Mouse (Mus musculus): ENCODE measurements around the gene Nectin2. TPM values are rescaled to one million over a fixed set of nuclear protein-coding genes. Genes with fewer than 3 reads are reported as not detected.
A peak's percentile ranks its signal among the peaks of the same experiment; 100 is the strongest.
"Not testable (repeated sequence)": the region's sequence is repeated elsewhere in the genome, so short reads cannot be mapped to it uniquely, and the experiment has no call there.

Gene Nectin2
- polyA plus RNA-seq (2015; fragmentation: Nextera tagmentation; extraction: Ambion mirVana): 143 and 149 TPM in 2 replicates

DNA sequence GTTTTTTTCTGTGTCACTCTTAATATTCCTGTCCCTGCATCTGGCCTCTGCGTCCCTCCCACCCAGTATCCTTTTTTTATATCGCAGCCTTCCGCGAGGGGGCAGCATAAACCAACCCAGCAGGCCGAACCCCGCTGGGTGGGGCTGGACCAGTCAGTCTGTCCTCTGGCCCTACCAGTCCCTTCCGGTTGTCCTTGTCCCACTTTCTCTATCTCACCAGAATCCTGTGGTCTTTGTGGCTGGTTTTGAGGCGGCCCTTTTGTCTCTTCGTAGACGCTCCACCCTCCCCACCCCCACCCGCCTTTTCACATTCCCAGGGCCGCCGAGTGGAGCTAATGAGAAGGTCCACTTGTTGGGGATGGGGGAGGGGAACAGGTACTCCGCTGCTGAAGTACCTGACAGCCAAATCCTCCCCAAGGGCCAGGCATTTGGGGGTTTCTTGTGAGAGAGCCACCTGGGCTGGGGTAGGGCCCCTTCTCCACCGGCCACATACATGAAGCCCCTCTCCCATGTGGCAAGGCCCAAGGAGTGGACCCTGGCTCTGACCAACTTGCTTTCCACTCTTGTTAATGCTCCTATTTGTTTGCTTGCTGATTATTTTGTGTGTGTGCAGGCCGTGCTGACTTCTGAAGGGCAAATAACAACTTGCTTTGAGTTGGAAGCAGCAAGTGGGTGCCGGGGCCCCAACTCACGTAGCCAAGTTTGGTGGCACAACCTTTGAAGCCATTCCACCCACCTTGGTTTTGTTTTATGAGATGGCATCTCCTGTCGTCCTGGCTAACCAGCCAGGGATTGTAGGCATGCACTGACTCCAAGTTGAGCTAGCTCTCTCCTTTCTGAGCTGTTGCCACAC is at the start of gene Nectin2:
Gene Nectin2, minus strand, starts transcription at position 267 of the 853 bp plus-strand sequence.
- no peaks in the 10 kb centered on the region for H3K9me3 ChIP-seq (ENCODE audit: control insufficient read depth, low read length)
- peak; percentile 72 for ATAC-seq
- H3K4me1 ChIP-seq (ENCODE audit: control insufficient read depth, insufficient read depth, low read length): peaks cover 37% of the 10 kb centered on the region
- H3K36me3 ChIP-seq (ENCODE audit: control insufficient read depth, insufficient read depth, low read length): no peaks in the 10 kb centered on the region
- peak within 1 kb of the TSS; percentile 97 for H3K9ac ChIP-seq (ENCODE audit: low read depth, low read length)
- H3K4me2 ChIP-seq (ENCODE audit: low read depth, low read length): peak within 1 kb of the TSS; percentile 82
- H3K27me3 ChIP-seq (replicated peaks; ENCODE audit: control insufficient read depth, insufficient read depth, low read length): no peaks in the 10 kb centered on the region
- peak within 1 kb of the TSS; percentile 92 for H3K4me3 ChIP-seq (ENCODE audit: low read length)
- H3K27ac ChIP-seq (ENCODE audit: low read length): peak within 1 kb of the TSS; percentile 95
- WGBS: 12% methylated on average over 19 of the region's 19 CpGs

DNA sequence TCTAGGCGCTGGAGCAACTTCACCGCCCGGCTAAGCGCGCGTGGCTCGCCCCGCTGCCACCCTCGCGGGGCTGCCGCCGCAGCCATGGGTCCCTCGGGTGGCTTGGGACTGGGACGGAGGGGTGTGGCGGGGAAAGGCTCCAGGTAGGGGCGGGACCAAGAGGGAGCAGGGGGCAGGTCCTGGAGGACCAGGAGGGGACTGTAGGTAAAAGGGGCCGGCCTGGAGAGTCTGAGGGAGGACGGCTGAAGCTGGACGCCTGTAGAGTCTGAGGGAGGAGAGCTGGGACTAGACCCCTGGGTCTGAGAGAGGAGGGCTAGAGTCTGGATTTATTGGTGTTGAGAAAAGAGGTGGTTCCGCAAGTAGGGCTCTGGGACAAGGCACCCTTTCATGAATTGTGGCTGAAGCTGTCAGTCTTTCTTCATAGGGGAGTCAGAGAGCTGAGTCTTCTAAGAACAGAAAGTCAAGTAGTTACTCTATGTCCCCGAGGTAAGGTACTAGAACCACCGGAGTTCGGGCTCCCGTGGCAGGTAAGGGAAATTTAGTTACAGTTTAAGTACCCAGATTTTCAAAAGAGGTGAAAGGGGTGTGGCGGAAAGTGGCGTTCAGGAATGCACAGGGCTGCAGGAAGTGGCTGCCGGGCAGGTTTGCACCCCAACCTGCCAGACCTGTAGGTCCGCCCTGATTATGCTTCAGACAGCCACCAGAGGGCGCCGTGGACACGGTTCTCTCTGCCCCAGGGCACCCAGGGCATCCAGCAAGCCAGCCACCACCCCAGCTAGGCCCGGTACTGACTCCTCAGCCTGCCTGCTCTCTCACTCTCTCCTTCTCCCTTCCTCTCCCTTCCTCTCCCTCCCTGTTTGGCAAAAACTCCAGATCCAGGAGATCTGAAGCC is 46.7 kb upstream of the Nectin2 start, which contains the start of gene Cblc:
Gene Cblc, minus strand, starts transcription at position 113 of the 892 bp plus-strand sequence.
- Histone ChIP-seq H3K36me3 (ENCODE audit: control insufficient read depth, insufficient read depth, low read length) (no peaks in the 10 kb centered on the region), H3K4me2 (ENCODE audit: low read depth, low read length) (peak within 1 kb of the TSS; percentile 51), H3K4me3 (ENCODE audit: low read length) (peak within 1 kb of the TSS; percentile 55), H3K27me3 (replicated peaks; ENCODE audit: control insufficient read depth, insufficient read depth, low read length) (peaks cover 9% of the 10 kb centered on the region; the same call in 1 of the 2 replicates), H3K9me3 (ENCODE audit: control insufficient read depth, low read length) (no peaks in the 10 kb centered on the region), H3K4me1 (ENCODE audit: control insufficient read depth, insufficient read depth, low read length) (peaks cover 7% of the 10 kb centered on the region; the same call in 1 of the 2 replicates), H3K27ac (ENCODE audit: low read length) (peak within 1 kb of the TSS; percentile 77), H3K9ac (ENCODE audit: low read depth, low read length) (peak within 1 kb of the TSS; percentile 80)
- 2% methylated on average over 32 of the region's 32 CpGs for WGBS
- ATAC-seq: peak; percentile 93

DNA sequence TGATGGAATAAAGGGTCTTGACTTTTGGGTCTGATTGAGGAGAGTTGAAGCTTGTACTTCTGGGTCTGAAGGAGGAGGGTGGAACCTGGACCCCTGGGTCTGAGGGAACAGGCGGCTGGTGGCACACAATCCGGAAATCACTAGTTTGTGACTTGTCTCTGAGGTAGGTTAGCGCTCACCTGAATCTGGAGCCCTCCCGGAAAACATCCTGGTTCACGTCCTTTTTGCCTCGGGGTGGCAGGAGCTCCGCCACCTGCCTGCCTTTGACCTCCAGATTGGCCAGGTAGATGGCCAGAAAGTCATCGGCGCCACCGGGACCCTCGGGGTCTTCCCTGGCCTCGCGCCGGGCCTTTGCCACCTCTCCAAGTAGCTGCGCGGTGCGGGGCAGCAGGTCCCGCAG is 46.0 kb upstream of the Nectin2 start:
- Histone ChIP-seq H3K9me3 (ENCODE audit: control insufficient read depth, low read length) (no peaks in the 10 kb centered on the region), H3K4me3 (ENCODE audit: low read length) (peak overlapping the region; percentile 55), H3K27me3 (replicated peaks; ENCODE audit: control insufficient read depth, insufficient read depth, low read length) (peaks cover 9% of the 10 kb centered on the region; the same call in 1 of the 2 replicates), H3K27ac (ENCODE audit: low read length) (peak overlapping the region; percentile 77), H3K4me1 (ENCODE audit: control insufficient read depth, insufficient read depth, low read length) (peaks cover 7% of the 10 kb centered on the region; the same call in 1 of the 2 replicates), H3K4me2 (ENCODE audit: low read depth, low read length) (peak overlapping the region; percentile 51), H3K9ac (ENCODE audit: low read depth, low read length) (peak overlapping the region; percentile 80), H3K36me3 (ENCODE audit: control insufficient read depth, insufficient read depth, low read length) (no peaks in the 10 kb centered on the region)
- 6% methylated on average over 18 of the region's 18 CpGs for WGBS
- peak; percentile 17 for ATAC-seq

DNA sequence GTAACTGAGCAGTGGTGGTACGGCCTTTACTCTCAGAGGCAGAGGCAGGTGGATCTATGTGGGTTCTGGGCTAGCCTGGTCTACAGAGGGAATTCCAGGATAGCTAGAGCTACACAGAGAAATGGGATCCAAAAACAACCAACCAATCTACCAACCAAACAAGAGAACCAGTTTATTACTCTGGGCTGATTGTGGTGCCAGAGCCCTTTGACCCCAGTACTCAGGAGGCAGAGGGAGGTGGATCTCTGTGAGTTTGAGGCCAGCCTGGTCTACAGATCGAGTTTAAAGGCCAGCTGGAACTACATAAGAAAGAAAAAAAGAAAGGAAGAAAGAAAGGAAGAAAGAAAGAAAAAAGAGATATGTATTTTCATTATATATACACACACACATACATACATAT is 45.0 kb upstream of the Nectin2 start:
- no peak overlapping the region for H3K27ac ChIP-seq (ENCODE audit: low read length)
- no peak overlapping the region for H3K9ac ChIP-seq (ENCODE audit: low read depth, low read length)
- H3K4me3 ChIP-seq (ENCODE audit: low read length): no peak overlapping the region
- H3K9me3 ChIP-seq (ENCODE audit: control insufficient read depth, low read length): no peaks in the 10 kb centered on the region
- peaks cover 9% of the 10 kb centered on the region; the same call in 1 of the 2 replicates for H3K27me3 ChIP-seq (replicated peaks; ENCODE audit: control insufficient read depth, insufficient read depth, low read length)
- ATAC-seq: no peak
- WGBS: 63% methylated on average over 2 of the region's 2 CpGs
- H3K4me2 ChIP-seq (ENCODE audit: low read depth, low read length): no peak overlapping the region
- peaks cover 7% of the 10 kb centered on the region; the same call in 1 of the 2 replicates for H3K4me1 ChIP-seq (ENCODE audit: control insufficient read depth, insufficient read depth, low read length)
- no peaks in the 10 kb centered on the region for H3K36me3 ChIP-seq (ENCODE audit: control insufficient read depth, insufficient read depth, low read length)

DNA sequence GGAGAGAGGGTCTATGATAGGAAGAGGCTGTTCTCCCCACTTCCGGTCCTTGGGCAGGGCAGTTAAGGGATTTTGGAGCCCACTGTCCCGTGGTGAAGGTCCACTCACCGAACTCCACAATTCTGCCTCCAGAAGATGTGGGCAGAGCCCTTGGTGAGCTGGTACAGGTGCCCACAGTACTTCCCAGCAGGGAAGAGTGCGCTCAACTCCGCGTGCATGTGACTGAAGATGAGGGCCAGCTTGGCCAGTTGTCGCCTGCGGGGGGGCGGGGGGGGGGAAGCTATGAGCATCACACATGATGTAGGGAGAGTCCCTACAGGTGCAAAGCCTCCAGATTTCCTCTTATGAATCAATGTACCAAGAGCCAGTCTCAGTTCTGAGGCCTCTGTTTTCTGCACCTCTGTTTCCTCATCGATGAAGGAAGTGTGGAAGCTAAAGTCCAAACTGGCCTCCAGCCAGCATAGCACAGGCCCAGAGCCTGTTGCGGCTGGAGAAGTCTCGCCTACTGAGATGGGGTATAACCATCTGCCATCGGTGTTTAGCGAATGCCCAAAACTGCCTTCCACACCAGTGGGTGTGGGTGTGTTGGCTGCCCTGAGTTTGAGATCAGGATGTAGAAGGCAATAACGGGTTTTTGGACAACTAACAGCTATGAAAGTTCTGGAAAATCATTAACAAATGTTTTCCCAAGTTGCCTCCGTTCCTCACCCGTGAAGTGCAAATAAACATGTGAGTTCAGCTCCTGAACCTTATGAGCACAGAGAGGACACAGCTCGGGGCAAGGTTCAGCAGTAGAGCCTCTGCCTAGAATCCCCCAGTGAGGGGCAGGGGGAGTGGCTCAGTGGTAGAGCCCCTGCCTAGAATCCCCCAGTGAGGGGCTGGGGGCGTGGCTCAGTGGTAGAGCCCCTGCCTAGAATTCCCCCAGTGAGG is 42.7 kb upstream of the Nectin2 start:
- peak overlapping the region; percentile 60 for H3K27ac ChIP-seq (ENCODE audit: low read length)
- peak; percentile 24 for ATAC-seq
- no peak overlapping the region for H3K4me3 ChIP-seq (ENCODE audit: low read length)
- no peak overlapping the region for H3K4me2 ChIP-seq (ENCODE audit: low read depth, low read length)
- 76% methylated on average over 19 of the region's 19 CpGs for WGBS
- H3K9me3 ChIP-seq (ENCODE audit: control insufficient read depth, low read length): no peaks in the 10 kb centered on the region
- peaks cover 7% of the 10 kb centered on the region; the same call in 1 of the 2 replicates for H3K4me1 ChIP-seq (ENCODE audit: control insufficient read depth, insufficient read depth, low read length)
- no peaks in the 10 kb centered on the region for H3K36me3 ChIP-seq (ENCODE audit: control insufficient read depth, insufficient read depth, low read length)
- H3K9ac ChIP-seq (ENCODE audit: low read depth, low read length): no peak overlapping the region
- H3K27me3 ChIP-seq (replicated peaks; ENCODE audit: control insufficient read depth, insufficient read depth, low read length): peaks cover 9% of the 10 kb centered on the region; the same call in 1 of the 2 replicates

DNA sequence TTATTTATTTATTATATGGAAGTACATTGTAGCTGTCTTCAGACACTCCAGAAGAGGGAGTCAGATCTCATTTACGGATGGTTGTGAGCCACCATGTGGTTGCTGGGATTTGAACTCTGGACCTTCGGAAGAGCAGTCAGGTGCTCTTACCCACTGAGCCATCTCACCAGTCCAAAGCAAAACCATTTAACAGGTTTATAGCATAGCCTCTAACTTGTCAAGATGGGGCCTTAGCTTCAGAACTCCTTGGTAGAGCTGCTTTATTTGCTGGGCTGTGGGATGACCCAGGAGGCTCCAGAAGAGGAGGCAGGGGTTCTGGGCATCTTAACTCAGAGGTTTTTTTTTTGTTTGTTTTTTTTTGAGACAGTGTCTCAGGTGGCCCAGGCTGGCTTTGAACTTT is 41.2 kb upstream of the Nectin2 start:
- not testable (repeated sequence) for H3K36me3 ChIP-seq (ENCODE audit: control insufficient read depth, insufficient read depth, low read length); H3K4me1 ChIP-seq (ENCODE audit: control insufficient read depth, insufficient read depth, low read length); H3K27ac ChIP-seq (ENCODE audit: low read length); H3K9me3 ChIP-seq (ENCODE audit: control insufficient read depth, low read length); ATAC-seq; H3K27me3 ChIP-seq (replicated peaks; ENCODE audit: control insufficient read depth, insufficient read depth, low read length); H3K4me3 ChIP-seq (ENCODE audit: low read length); H3K4me2 ChIP-seq (ENCODE audit: low read depth, low read length); H3K9ac ChIP-seq (ENCODE audit: low read depth, low read length)
- 94% methylated on average over 2 of the region's 2 CpGs for WGBS

DNA sequence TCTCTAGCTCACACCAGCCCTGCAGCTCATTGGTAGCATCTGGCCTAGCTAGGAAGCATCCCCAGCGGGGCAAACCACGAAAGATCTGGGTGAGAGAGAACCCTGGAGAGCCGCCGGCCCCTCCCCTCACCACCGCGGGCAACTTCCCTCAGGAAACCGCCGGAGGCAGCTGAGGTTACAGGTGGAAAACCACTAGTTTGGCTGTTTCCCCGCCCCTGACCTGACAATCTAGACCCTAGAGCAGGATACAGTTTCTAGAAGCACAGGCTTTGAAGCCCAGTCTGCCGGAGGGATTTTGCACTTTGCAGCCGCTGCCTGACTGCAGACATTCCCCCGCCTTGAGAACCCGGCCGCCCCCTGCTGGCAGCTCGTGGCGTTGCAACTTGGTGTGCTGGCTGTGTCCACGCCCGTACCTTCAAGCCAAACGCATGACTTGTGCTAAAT is 39.6 kb upstream of the Nectin2 start:
- Histone ChIP-seq H3K9me3 (ENCODE audit: control insufficient read depth, low read length) (no peaks in the 10 kb centered on the region), H3K4me2 (ENCODE audit: low read depth, low read length) (peak overlapping the region; percentile 49), H3K9ac (ENCODE audit: low read depth, low read length) (peak overlapping the region; percentile 37), H3K27me3 (replicated peaks; ENCODE audit: control insufficient read depth, insufficient read depth, low read length) (no peaks in the 10 kb centered on the region; the same call in 1 of the 2 replicates), H3K27ac (ENCODE audit: low read length) (no peak overlapping the region), H3K36me3 (ENCODE audit: control insufficient read depth, insufficient read depth, low read length) (no peaks in the 10 kb centered on the region), H3K4me3 (ENCODE audit: low read length) (peak overlapping the region; percentile 37), H3K4me1 (ENCODE audit: control insufficient read depth, insufficient read depth, low read length) (peaks cover 16% of the 10 kb centered on the region)
- WGBS: 2% methylated on average over 19 of the region's 19 CpGs
- peak; percentile 46 for ATAC-seq

DNA sequence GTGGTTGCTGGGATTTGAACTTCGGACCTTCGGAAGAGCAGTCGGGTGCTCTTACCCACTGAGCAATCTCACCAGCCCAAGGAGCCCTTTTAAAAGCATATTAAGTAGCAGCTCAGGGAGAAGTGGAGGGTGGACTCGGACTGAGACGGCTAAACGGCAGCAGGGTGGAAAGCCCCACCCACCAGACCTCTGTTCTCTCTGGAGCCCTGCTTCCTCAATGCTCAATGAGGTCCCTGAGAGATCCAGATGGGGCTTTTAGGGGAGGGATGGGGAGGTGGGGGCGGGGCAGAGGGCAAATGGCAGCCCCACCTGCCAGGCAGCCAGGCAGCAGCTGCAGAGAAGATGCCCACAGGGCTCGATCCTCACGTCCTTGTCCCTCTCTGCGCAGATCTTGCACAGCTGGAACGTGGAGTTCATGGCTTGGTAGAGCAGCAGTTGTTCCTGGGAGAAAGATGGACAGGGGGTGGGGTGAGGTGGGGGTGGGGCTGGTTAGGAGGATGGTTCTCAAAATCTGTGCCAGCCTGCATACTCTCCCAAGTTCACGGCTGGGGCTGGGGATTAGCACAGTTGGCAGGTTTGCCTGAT is 35.7 kb upstream of the Nectin2 start:
- Histone ChIP-seq H3K9ac (ENCODE audit: low read depth, low read length) (no peak overlapping the region), H3K4me1 (ENCODE audit: control insufficient read depth, insufficient read depth, low read length) (peaks cover 10% of the 10 kb centered on the region), H3K4me3 (ENCODE audit: low read length) (no peak overlapping the region), H3K36me3 (ENCODE audit: control insufficient read depth, insufficient read depth, low read length) (no peaks in the 10 kb centered on the region), H3K27me3 (replicated peaks; ENCODE audit: control insufficient read depth, insufficient read depth, low read length) (no peaks in the 10 kb centered on the region; the same call in 1 of the 2 replicates), H3K9me3 (ENCODE audit: control insufficient read depth, low read length) (peaks cover 3% of the 10 kb centered on the region; the same call in 1 of the 2 replicates), H3K27ac (ENCODE audit: low read length) (no peak overlapping the region), H3K4me2 (ENCODE audit: low read depth, low read length) (no peak overlapping the region)
- 0 out of 2 replicates have a peak, but pooled peaks have one; percentile 12 for ATAC-seq
- WGBS: 44% methylated on average over 12 of the region's 12 CpGs
